Mouse (Mus musculus): ENCODE data around the gene Olfr1325.
"Not testable (repeated sequence)": the region's sequence is repeated elsewhere in the genome, so short reads cannot be mapped to it uniquely, and the experiment has no call there.

The Olfr1325 gene

DNA sequence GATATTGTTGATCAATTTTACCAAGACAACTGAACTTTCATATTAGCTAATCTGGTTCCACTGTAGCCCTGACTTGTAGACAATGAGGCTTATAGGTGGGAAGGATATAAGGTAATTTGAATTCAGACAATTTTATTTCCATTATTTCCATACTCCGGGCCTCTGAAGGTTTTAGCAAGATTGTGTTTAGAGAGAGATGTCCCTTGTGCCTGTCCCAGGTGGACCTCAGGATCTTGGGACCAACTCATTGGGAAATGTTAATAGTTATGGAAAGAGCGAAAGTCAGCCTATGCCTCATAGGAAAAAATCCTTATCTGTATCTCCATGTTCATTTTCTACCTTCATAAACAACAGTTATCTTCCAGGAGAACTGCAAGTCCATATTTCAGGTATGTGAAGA lies at the start of gene Olfr1325:
TSS of gene Olfr1325 (plus strand) at position 301 of the 400 bp plus-strand sequence.
- no peak for DNase-seq

- no peak for DNase-seq
These were observed 17.7 kb upstream of the Olfr1325 start, which contains the start of gene Olfr1326-ps1 for GRCm38 (mm10) chrX:74574788-74575187. TSS of gene Olfr1326-ps1 (minus strand) at chrX:74574888.

DNA sequence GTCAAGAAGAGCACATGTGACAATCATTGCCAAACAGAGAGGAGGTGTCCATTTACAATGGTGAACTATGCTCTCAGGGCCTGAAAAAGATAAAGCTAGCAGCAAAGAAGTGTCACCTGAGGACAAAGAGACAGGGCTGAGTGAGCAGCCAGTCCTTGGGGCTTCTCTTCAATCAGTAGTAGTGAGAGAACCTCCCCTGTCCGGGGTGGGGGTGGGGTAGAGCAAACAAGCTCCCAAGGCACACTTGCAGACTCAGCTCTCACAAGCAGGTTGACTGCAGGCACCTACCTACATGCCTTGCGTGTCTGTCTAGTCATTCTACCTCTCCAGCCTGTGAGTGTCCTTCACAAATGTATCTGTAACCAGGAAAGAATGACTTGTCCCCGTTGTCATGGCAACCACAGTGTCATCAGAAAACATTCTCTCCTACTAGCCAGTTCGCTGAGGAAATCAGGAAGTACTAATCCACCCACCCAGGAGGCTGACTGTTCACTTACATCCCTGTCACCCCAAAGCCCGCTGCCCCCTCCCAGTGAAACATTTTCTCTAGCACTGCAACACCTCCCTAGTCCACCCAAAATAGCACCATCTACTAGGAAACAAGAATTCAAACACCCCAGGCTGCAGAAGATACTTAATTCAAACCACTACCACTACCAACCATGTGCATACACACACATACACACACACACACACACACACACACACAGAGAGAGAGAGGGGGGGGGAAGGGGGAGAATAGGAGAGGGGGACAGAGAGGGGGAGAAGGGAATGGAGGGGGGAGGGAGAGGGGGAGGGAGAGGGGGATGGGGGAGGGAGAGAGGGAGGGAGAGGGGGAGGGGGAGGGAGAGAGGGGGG lies 53.2 kb downstream of the Olfr1325 start, which contains the start of gene Gm5640:
TSS of gene Gm5640 (minus strand) at position 170 of the 858 bp plus-strand sequence.
- DNase-seq = not testable (repeated sequence)

DNA sequence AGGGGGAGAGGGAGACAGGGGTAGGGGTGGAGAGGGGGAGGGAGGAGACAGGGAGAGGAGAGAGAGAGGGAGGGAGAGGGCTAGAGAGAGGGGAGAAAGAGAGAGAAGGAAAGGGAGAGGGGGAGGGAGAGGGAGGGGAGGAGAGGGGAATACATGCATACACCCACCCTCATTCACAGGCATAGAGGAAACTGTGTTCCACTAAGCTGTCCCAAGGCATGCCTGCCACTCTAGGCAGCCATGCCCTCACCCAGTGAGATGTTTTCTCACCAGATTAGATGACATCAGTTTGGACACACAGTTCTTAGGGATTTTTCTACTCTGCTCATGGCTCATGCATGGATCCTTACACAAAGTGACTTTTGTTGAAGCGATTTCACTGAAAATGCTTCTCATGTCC lies 53.9 kb downstream of the Olfr1325 start:
- not testable (repeated sequence) for DNase-seq

Measured in cerebellum, adult 18-20 months (tissue).